Mouse (Mus musculus) macrophage (primary cell): Measurements from ENCODE around the gene S100z. TPM values are rescaled to one million over a fixed set of nuclear protein-coding genes. Genes with fewer than 3 reads are reported as not detected.

ENCODE experiments used
- H3K27ac ChIP-seq: fragments of 350-480 bp; formaldehyde crosslinking; 2 replicates; pipeline ENCODE4 v1.9.0; 2021
- H3K36me3 ChIP-seq: fragments of 350-480 bp; formaldehyde crosslinking; 2 replicates; pipeline ENCODE4 v1.9.0; 2021; ENCODE audit errors: inconsistent target
- H3K4me3 ChIP-seq: fragments of 350-480 bp; formaldehyde crosslinking; 2 replicates; pipeline ENCODE4 v1.9.0; 2021; ENCODE audit errors: inconsistent target
- H3K79me2 ChIP-seq: fragments of 350-480 bp; formaldehyde crosslinking; 2 replicates; pipeline ENCODE4 v1.9.0; 2021; ENCODE audit errors: inconsistent target
- WGBS: methylation state at CpG from one replicate; pipeline ENCODE4 v1.1.7; 2026; ENCODE audit warnings: inconsistent platforms; ENCODE audit not compliant: missing documents; 5-methylcytosine and 5-hydroxymethylcytosine counted together
- polyA plus RNA-seq: library from polyadenylated mRNA; stranded (reverse); fragments of 250-400 nt; gene quantifications from 3 replicates; pipeline ENCODE4 v1.2.4, GENCODE M21; 2018; ENCODE audit warnings: inconsistent platforms

The S100z gene
- polyA plus RNA-seq, 1 experiment from 2014 or later = not detected

- no peaks in the 10 kb centered on the region for H3K36me3 ChIP-seq
- 2% methylated on average over 3 of the region's 4 CpGs for WGBS
- H3K4me3 ChIP-seq = no peak overlapping the region
- H3K27ac ChIP-seq = no peak overlapping the region
- H3K79me2 ChIP-seq = no peaks in the 10 kb centered on the region
Measured at GRCm38 (mm10) chr13:95481428-95481827, 2.9 kb upstream of the S100z start.

DNA sequence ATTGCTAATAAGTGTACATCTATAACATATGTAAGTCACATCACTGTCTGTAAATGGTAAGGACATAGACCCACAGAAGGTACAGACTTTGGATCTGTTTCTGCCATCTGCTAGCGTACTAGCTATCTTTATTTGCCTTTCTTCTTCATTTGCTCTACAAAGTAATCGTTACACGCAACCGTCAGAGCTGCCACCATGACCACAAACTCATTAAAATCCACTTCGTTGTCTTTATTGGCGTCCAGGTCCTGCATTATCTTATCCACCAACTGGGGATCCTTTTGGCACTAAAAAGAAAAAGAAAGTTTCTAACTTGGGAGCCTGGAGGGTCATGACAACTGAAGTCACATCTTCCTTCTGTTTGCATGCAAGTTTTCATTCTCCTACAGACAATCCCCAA is 1.3 kb downstream of the S100z start:
- no peak overlapping the region for H3K27ac ChIP-seq

GRCm38 (mm10) chr13:95475124-95475523 is 3.4 kb downstream of the S100z start:
- Histone ChIP-seq H3K27ac (no peak overlapping the region), H3K79me2 (no peaks in the 10 kb centered on the region)
- 88% methylated on average over 7 of the region's 7 CpGs for WGBS

More for the DNA sequence above, 1.3 kb downstream of the S100z start:
- H3K4me3 ChIP-seq = no peak overlapping the region
- WGBS = 91% methylated on average over 6 of the region's 6 CpGs
- no peaks in the 10 kb centered on the region for H3K36me3 ChIP-seq
- H3K79me2 ChIP-seq = no peaks in the 10 kb centered on the region

GRCm38 (mm10) chr13:95474294-95474693 is 4.2 kb downstream of the S100z start:
- WGBS = 87% methylated on average over 3 of the region's 3 CpGs
- no peak overlapping the region for H3K27ac ChIP-seq
- no peaks in the 10 kb centered on the region for H3K79me2 ChIP-seq
- H3K4me3 ChIP-seq = no peak overlapping the region
- no peaks in the 10 kb centered on the region for H3K36me3 ChIP-seq

More at GRCm38 (mm10) chr13:95475124-95475523, 3.4 kb downstream of the S100z start:
- Histone ChIP-seq H3K36me3 (no peaks in the 10 kb centered on the region), H3K4me3 (no peak overlapping the region)

DNA sequence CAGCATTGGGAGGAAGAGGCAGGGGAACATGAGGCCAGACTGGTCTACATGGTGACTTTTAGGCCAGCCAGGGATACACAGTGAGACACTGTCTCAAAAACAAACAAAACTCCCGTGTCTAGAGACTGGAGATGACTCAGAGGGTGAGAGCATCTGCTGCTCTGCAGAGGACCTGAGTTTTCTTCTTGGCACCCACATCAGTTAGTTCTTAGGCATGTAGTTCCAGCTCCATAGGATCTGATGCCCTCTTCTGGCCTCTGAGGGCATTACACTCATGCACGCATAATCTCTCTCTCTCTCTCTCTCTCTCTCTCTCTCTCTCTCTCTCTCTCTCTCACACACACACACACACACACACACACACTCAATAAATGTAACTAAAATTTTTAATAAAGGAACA is 7.6 kb downstream of the S100z start:
- 95% methylated on average over 2 of the region's 2 CpGs for WGBS
- no peaks in the 10 kb centered on the region for H3K79me2 ChIP-seq
- H3K4me3 ChIP-seq = no peak overlapping the region
- H3K36me3 ChIP-seq = no peaks in the 10 kb centered on the region
- no peak overlapping the region for H3K27ac ChIP-seq

GRCm38 (mm10) chr13:95451529-95451928 is 27.0 kb downstream of the S100z start:
- Histone ChIP-seq H3K27ac (no peak overlapping the region), H3K4me3 (no peak overlapping the region), H3K79me2 (no peaks in the 10 kb centered on the region), H3K36me3 (no peaks in the 10 kb centered on the region)
- 71% methylated on average over 2 of the region's 2 CpGs for WGBS

DNA sequence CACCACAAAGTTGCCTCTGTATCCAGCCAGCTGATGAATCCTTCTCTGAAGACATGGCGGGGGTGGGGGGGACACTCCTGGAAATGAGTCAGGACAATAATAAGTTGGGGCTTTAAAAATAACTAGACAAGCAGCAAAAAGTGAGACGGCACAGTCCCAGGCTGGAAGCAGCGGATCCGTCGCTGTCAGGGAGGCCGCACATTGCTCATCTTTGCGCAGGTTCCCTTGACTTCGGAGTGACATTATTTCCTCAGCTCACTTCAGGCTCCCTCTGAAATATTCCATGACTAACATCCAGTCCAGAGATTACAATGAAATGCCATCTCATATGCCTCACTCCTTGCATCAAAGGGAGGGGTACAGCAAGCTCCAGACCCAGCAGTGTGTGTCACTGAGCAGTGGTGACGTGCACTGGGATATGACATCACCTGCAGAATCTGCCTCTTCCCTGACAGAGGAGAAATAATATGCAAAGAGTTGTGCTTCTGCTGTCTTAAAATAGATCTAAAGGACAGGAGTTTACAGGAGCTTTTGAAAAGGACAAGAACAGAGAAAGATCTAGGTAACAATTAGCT is 27.8 kb downstream of the S100z start:
- H3K79me2 ChIP-seq = no peaks in the 10 kb centered on the region
- WGBS = 92% methylated on average over 9 of the region's 9 CpGs
- no peak overlapping the region for H3K4me3 ChIP-seq
- H3K36me3 ChIP-seq = no peaks in the 10 kb centered on the region
- H3K27ac ChIP-seq = no peak overlapping the region

DNA sequence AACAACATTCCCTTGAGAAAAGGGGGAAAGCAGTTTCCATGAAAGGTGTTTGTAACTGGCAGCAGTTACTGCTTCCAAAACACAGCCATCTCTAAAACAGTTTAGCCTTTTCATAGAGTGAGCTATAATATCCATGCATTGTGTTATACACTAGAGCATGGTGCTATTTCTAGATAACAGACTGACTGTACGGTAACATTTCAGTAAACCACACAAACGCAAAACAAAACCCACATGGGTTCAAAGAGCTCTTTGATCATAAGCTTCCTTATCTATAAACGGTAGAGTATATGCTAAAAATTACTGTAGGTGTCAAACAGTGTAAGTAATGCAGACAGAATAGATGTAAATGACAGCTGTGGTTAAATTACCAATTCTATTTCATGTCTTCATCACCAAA is 28.8 kb downstream of the S100z start:
- 78% methylated on average over 3 of the region's 3 CpGs for WGBS
- H3K4me3 ChIP-seq = no peak overlapping the region
- no peaks in the 10 kb centered on the region for H3K36me3 ChIP-seq
- no peaks in the 10 kb centered on the region for H3K79me2 ChIP-seq
- H3K27ac ChIP-seq = no peak overlapping the region

GRCm38 (mm10) chr13:95444824-95445223 is 33.7 kb downstream of the S100z start, which contains the start of gene Crhbp:
Crhbp (minus strand) TSS chr13:95444924.
- H3K79me2 ChIP-seq = no peaks in the 10 kb centered on the region
- H3K36me3 ChIP-seq = no peaks in the 10 kb centered on the region
- 76% methylated on average over 11 of the region's 11 CpGs for WGBS
- no peak within 1 kb of the TSS for H3K4me3 ChIP-seq
- H3K27ac ChIP-seq = no peak within 1 kb of the TSS

DNA sequence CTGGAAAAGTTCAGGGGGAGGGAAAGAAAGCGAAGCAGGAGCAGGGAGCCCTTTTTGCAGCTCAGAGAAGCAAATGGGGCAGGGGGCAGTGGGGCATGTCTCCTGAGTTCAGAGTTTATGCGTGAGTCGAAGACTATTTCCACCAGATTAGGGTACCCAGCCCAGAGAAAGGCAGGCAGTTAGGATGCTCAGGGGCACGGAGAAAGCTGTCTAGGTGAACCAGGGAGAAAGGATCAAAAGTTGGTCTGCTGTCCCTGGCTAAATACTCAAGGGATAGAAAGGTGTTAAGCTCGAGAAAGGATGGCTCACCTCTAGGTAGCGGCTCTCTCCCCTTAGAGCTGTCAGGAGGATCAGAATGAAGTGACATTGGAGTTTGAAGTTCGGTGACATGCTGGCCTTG is 34.2 kb downstream of the S100z start:
- H3K79me2 ChIP-seq = no peaks in the 10 kb centered on the region
- H3K36me3 ChIP-seq = no peaks in the 10 kb centered on the region
- 36% methylated on average over 7 of the region's 7 CpGs for WGBS
- H3K27ac ChIP-seq = no peak overlapping the region
- no peak overlapping the region for H3K4me3 ChIP-seq

- Histone ChIP-seq H3K79me2 (no peaks in the 10 kb centered on the region), H3K36me3 (no peaks in the 10 kb centered on the region), H3K27ac (no peak overlapping the region), H3K4me3 (no peak overlapping the region)
- WGBS = 5% methylated on average over 44 of the region's 46 CpGs
Measured at GRCm38 (mm10) chr13:95443376-95444233, 34.9 kb downstream of the S100z start.

- Histone ChIP-seq H3K27ac (no peak overlapping the region), H3K79me2 (no peaks in the 10 kb centered on the region), H3K4me3 (no peak overlapping the region), H3K36me3 (no peaks in the 10 kb centered on the region)
- WGBS = 36% methylated on average over 4 of the region's 4 CpGs
Measured at GRCm38 (mm10) chr13:95442901-95443300, 35.6 kb downstream of the S100z start.

DNA sequence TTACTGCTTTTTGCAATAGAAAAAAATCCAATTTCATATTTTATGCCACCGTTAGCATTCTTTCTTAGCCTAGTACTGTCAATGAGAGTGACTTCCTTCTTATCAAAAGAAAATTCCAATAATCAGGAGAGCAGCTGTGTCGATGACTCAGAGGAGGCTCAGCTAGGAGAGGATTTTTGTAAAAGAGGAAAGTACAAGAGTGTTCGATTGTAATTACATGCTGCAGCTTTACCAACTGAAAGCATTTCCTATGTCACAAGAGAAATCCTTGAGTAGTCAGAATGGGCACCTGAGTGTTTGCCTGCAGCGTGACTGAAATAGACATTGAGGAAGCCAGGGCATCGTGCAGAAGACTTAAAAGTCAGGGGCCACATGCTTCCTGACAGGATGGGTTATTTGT is 39.0 kb downstream of the S100z start:
- Histone ChIP-seq H3K27ac (no peak overlapping the region), H3K79me2 (no peaks in the 10 kb centered on the region), H3K4me3 (no peak overlapping the region), H3K36me3 (no peaks in the 10 kb centered on the region)
- 51% methylated on average over 5 of the region's 5 CpGs for WGBS

GRCm38 (mm10) chr13:95431760-95432159 is 46.8 kb downstream of the S100z start:
- no peak overlapping the region for H3K4me3 ChIP-seq
- H3K36me3 ChIP-seq = no peaks in the 10 kb centered on the region
- no peak overlapping the region for H3K27ac ChIP-seq
- WGBS = 94% methylated on average over 10 of the region's 10 CpGs
- no peaks in the 10 kb centered on the region for H3K79me2 ChIP-seq

- H3K79me2 ChIP-seq = no peaks in the 10 kb centered on the region
- no peaks in the 10 kb centered on the region for H3K36me3 ChIP-seq
- WGBS = 48% methylated on average over 3 of the region's 3 CpGs
- no peak overlapping the region for H3K4me3 ChIP-seq
- no peak overlapping the region for H3K27ac ChIP-seq
Measured at GRCm38 (mm10) chr13:95427499-95427898, 51.0 kb downstream of the S100z start.
